In genomic region chr4:55928196-55928595, GRCm38 (mm10) we compare ENCODE assay signal across 15 mouse cellular contexts.
DNase-seq lines count a peak whose midpoint lies in the region; ATAC-seq lines count a peak whose summit lies in the region.
"Had no signal": no experiment of that assay in that cellular context is flagged by ENCODE, and none has a peak within 500 bp of the region (broad histone marks: within the 10 kb centered on the region; RNA-seq: fewer than 3 reads in every experiment).

No protein-coding gene starts in this region.

- H3K27ac ChIP-seq in hindbrain, embryonic 10.5 days, result no peak overlapping the region
- H3K27ac ChIP-seq in hindbrain, embryonic 14.5 days, result no peak overlapping the region
- H3K27ac ChIP-seq in forebrain, embryonic 13.5 days, result peak overlapping the region; percentile 75
- H3K27ac ChIP-seq in stomach, embryonic 16.5 days (ENCODE audit: low read length), result peak overlapping the region; percentile 74
- H3K27ac ChIP-seq: heart, adult 2 months; intestine, embryonic 15.5 days had no signal

- H3K4me1 ChIP-seq in hindbrain, embryonic 10.5 days (replicated peaks), result peaks cover 8% of the 10 kb centered on the region; the same call in 1 of the 2 replicates
- peaks cover 16% of the 10 kb centered on the region for H3K4me1 ChIP-seq in hindbrain, embryonic 14.5 days (replicated peaks; ENCODE audit: control insufficient read depth, insufficient read depth, low read length)
- peaks cover 23% of the 10 kb centered on the region for H3K4me1 ChIP-seq in forebrain, embryonic 13.5 days
- peaks cover 7% of the 10 kb centered on the region; the same call in 1 of the 2 replicates for H3K4me1 ChIP-seq in stomach, embryonic 16.5 days (ENCODE audit: control insufficient read depth, insufficient read depth, low read length)
- H3K4me1 ChIP-seq: intestine, embryonic 15.5 days; megakaryocyte, embryonic 14.5 days had no signal

- H3K4me2 ChIP-seq in hindbrain, embryonic 14.5 days (replicated peaks), result no peak overlapping the region
- peak overlapping the region; percentile 50 for H3K4me2 ChIP-seq in forebrain, embryonic 13.5 days
- H3K4me2 ChIP-seq in stomach, embryonic 16.5 days (ENCODE audit: low read depth, low read length), result no peak overlapping the region
- H3K4me2 ChIP-seq: intestine, embryonic 15.5 days had no signal

- H3K9me3 ChIP-seq in hindbrain, embryonic 10.5 days, result no peaks in the 10 kb centered on the region
- H3K9me3 ChIP-seq in hindbrain, embryonic 14.5 days (ENCODE audit: control insufficient read depth, low read length), result no peaks in the 10 kb centered on the region
- H3K9me3 ChIP-seq in forebrain, embryonic 13.5 days (replicated peaks), result no peaks in the 10 kb centered on the region
- no peaks in the 10 kb centered on the region for H3K9me3 ChIP-seq in stomach, embryonic 16.5 days (replicated peaks; ENCODE audit: control insufficient read depth, low read length)
- H3K9me3 ChIP-seq: intestine, embryonic 15.5 days had no signal

- no peak for ATAC-seq in hindbrain, embryonic 14.5 days (ENCODE audit: low FRiP score)
- ATAC-seq in forebrain, embryonic 13.5 days, result no peak
- no peak for ATAC-seq in stomach, embryonic 16.5 days (ENCODE audit: insufficient read depth, low FRiP score)
- ATAC-seq in monocyte, adult 5-6 weeks (replicated peaks; ENCODE audit: insufficient number of reproducible peaks, low FRiP score, low TSS enrichment, poor library complexity, severe bottlenecking), result no peak
- ATAC-seq: intestine, embryonic 15.5 days; liver, postnatal 0 days had no signal

- H3K27me3 ChIP-seq in hindbrain, embryonic 10.5 days (ENCODE audit: insufficient read depth, poor library complexity, severe bottlenecking), result no peaks in the 10 kb centered on the region
- no peaks in the 10 kb centered on the region for H3K27me3 ChIP-seq in hindbrain, embryonic 14.5 days (ENCODE audit: control insufficient read depth, insufficient read depth, low read length)
- H3K27me3 ChIP-seq in forebrain, embryonic 13.5 days, result no peaks in the 10 kb centered on the region
- no peaks in the 10 kb centered on the region for H3K27me3 ChIP-seq in stomach, embryonic 16.5 days (ENCODE audit: control insufficient read depth, insufficient read depth, low read length)
- H3K27me3 ChIP-seq: intestine, embryonic 15.5 days; megakaryocyte, embryonic 14.5 days had no signal

- DNase-seq in embryo, embryonic 10.5 days (ENCODE audit: low spot score), result peak; percentile 12
- DNase-seq in embryo, embryonic 10 days (ENCODE audit: low spot score), result no peak
- DNase-seq in hindbrain, embryonic 10.5 days (ENCODE audit: low spot score), result peak; percentile 5
- no peak for DNase-seq in hindbrain, embryonic 14.5 days (ENCODE audit: low spot score)
- DNase-seq in adrenal gland, adult 8-10 months, result no peak
- DNase-seq: heart, adult 2 months; liver; liver, postnatal 0 days; lung, postnatal 14 days; spleen, adult 18-20 months had no signal

- WGBS in hindbrain, embryonic 10.5 days, result 68% methylated on average over 6 of the region's 6 CpGs
- WGBS in hindbrain, embryonic 14.5 days, result 75% methylated on average over 6 of the region's 6 CpGs
- WGBS in forebrain, embryonic 13.5 days, result 71% methylated on average over 6 of the region's 6 CpGs
- 68% methylated on average over 6 of the region's 6 CpGs for WGBS in stomach, embryonic 16.5 days

- H3K4me3 ChIP-seq in hindbrain, embryonic 10.5 days, result no peak overlapping the region
- H3K4me3 ChIP-seq in hindbrain, embryonic 14.5 days (replicated peaks; ENCODE audit: low read length), result no peak overlapping the region
- no peak overlapping the region for H3K4me3 ChIP-seq in forebrain, embryonic 13.5 days
- no peak overlapping the region for H3K4me3 ChIP-seq in stomach, embryonic 16.5 days (replicated peaks; ENCODE audit: low read length)
- H3K4me3 ChIP-seq: heart, adult 2 months; intestine, embryonic 15.5 days; megakaryocyte, embryonic 14.5 days had no signal

- no peak overlapping the region for H3K9ac ChIP-seq in hindbrain, embryonic 14.5 days
- H3K9ac ChIP-seq in forebrain, embryonic 13.5 days, result 0 out of 2 replicates have a peak overlapping the region, but pooled peaks have one; percentile 22
- H3K9ac ChIP-seq in stomach, embryonic 16.5 days (ENCODE audit: low read length), result no peak overlapping the region
- H3K9ac ChIP-seq: intestine, embryonic 15.5 days; liver, postnatal 0 days had no signal

- no peaks in the 10 kb centered on the region for H3K36me3 ChIP-seq in hindbrain, embryonic 10.5 days
- no peaks in the 10 kb centered on the region for H3K36me3 ChIP-seq in hindbrain, embryonic 14.5 days (replicated peaks; ENCODE audit: control insufficient read depth, insufficient read depth)
- H3K36me3 ChIP-seq in forebrain, embryonic 13.5 days (ENCODE audit: poor library complexity, severe bottlenecking), result no peaks in the 10 kb centered on the region
- no peaks in the 10 kb centered on the region for H3K36me3 ChIP-seq in stomach, embryonic 16.5 days (ENCODE audit: control insufficient read depth, insufficient read depth, low read length)
- H3K36me3 ChIP-seq: intestine, embryonic 15.5 days had no signal

Comparison
In these comparisons a context has a peak if more than half of its experiments do, and no peak if none do; other contexts are left out.
1. DNase-seq: peak in embryo, embryonic 10.5 days (single experiment) and hindbrain, embryonic 10.5 days (single experiment); none in embryo, embryonic 10 days (single experiment), hindbrain, embryonic 14.5 days (single experiment) and adrenal gland, adult 8-10 months (single experiment).
2. H3K27ac ChIP-seq: peak in forebrain, embryonic 13.5 days (single experiment) and stomach, embryonic 16.5 days (single experiment); none in hindbrain, embryonic 10.5 days (single experiment) and hindbrain, embryonic 14.5 days (single experiment).